Mouse (Mus musculus) hindbrain, embryonic 11.5 days (tissue): Measurements from ENCODE around the gene Tead2. TPM values are rescaled to one million over a fixed set of nuclear protein-coding genes. Genes with fewer than 3 reads are reported as not detected.

Experiments used
- ATAC-seq: fragments of 200-750 bp; cut with Nextera tagmentation; 2 replicates; pipeline ENCODE4 v1.8.0; 2017; ENCODE audit warnings: mild to moderate bottlenecking, moderate TSS enrichment, moderate library complexity; ENCODE audit not compliant: low FRiP score
- DNase-seq: peaks from one replicate; pipeline ENCODE4 v3.0.0-alpha.2; 2015; ENCODE audit warnings: low spot score
- H3K27ac ChIP-seq: fragments of 300-500 bp; sonication (generic); 2 replicates; pipeline ENCODE4 v1.5.1; 2014; ENCODE audit warnings: mild to moderate bottlenecking, low read depth, low read length
- H3K27me3 ChIP-seq: fragments of 300-500 bp; sonication (generic); 2 replicates; pipeline ENCODE4 v1.6.1; 2014; ENCODE audit warnings: mild to moderate bottlenecking, low read length, moderate library complexity, mixed read lengths; ENCODE audit not compliant: control insufficient read depth, insufficient read depth
- H3K36me3 ChIP-seq: fragments of 300-500 bp; sonication (generic); 2 replicates; pipeline ENCODE4 v1.6.1; 2014; ENCODE audit warnings: mild to moderate bottlenecking, low read length, moderate library complexity, mixed read lengths; ENCODE audit not compliant: control insufficient read depth, insufficient read depth
- H3K4me1 ChIP-seq: fragments of 300-500 bp; sonication (generic); replicated peaks from 2 replicates; pipeline ENCODE4 v1.6.1; 2014; ENCODE audit warnings: low read length, mixed read lengths; ENCODE audit not compliant: control insufficient read depth, insufficient read depth
- H3K4me2 ChIP-seq: fragments of 300-500 bp; sonication (generic); replicated peaks from 2 replicates; pipeline ENCODE4 v1.6.1; 2014; ENCODE audit warnings: mild to moderate bottlenecking, low read depth, low read length
- H3K4me3 ChIP-seq: fragments of 300-500 bp; sonication (generic); 2 replicates; pipeline ENCODE4 v1.5.1; 2014; ENCODE audit warnings: low read depth, low read length
- H3K9ac ChIP-seq: fragments of 300-500 bp; sonication (generic); 2 replicates; pipeline ENCODE4 v1.6.1; 2014; ENCODE audit warnings: low read depth, low read length
- H3K9me3 ChIP-seq: fragments of 300-500 bp; sonication (generic); 2 replicates; pipeline ENCODE4 v1.6.1; 2016; ENCODE audit warnings: low read length; ENCODE audit not compliant: control insufficient read depth
- WGBS: fragments of 180-500 bp; shearing (Covaris S2); extraction: QIAGEN DNeasy Blood & Tissue Kit; methylation state at CpG from one replicate; pipeline ENCODE4 v1.1.7; 2014; 5-methylcytosine and 5-hydroxymethylcytosine counted together
- polyA plus RNA-seq: library from polyadenylated mRNA; unstranded; fragments of >200 nt; fragmentation: Nextera tagmentation; extraction: Ambion mirVana; gene quantifications from 2 replicates; pipeline ENCODE4 v1.2.1, GENCODE M21; 2014

Gene Tead2
- polyA plus RNA-seq, 1 experiment from 2014 or later = 229 TPM

DNA sequence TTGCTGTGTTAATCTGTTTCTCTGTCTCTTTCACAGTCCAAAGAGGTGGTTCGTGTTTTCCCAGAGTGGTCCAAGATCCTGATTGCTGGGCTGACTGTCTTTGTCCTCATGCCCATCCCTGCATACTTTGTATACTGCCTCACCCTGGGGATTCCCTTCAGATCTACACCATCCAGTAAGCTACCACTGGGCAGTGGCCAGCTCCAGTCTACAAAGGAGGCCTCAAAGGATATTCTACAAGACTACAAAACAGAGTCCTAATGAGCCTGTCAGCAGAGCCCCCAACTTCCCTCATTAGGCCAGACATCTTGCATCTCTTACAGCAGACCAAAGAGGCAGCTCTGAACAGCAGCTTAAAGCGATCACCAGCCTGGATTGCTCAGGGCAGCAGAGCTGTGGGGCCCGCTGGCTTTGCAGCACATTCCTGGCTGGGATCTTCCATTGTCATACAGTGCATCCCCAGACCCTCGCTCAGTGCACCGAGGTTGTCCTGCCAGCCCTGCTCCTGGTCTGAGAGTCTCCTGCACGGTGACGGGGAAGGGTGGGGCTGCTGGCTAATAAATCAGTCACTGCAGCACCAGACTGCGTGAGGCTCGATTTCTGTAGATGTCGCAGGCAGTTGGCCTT is 57.3 kb downstream of the Tead2 start:
- no peaks in the 10 kb centered on the region for H3K36me3 ChIP-seq
- no peak overlapping the region for H3K4me2 ChIP-seq
- no peak for ATAC-seq
- H3K4me1 ChIP-seq = peaks cover 2% of the 10 kb centered on the region; the same call in 1 of the 2 replicates
- no peak overlapping the region for H3K4me3 ChIP-seq
- no peaks in the 10 kb centered on the region for H3K9me3 ChIP-seq
- H3K27me3 ChIP-seq = no peaks in the 10 kb centered on the region; the same call in 1 of the 2 replicates
- DNase-seq = no peak
- H3K9ac ChIP-seq = no peak overlapping the region
- no peak overlapping the region for H3K27ac ChIP-seq
- 66% methylated on average over 10 of the region's 10 CpGs for WGBS

DNA sequence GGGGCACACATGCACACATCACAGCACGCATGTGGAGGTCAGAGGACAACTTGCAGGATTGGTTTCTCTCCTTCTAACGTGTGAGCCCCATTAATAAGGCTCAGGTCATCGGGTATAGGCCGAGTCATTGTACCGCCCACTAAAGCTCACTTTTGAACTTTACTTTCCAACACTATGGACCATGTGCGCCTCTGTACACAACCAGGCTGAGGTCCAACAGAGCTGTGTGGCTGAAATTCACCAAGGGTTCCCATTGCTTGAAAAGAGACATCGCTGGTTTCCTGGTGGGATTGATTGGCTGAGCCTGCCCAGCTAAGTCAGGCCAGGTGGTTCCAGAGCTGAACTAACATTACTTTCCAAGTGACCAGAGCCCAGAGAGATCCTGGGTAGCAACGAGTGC is 58.1 kb downstream of the Tead2 start:
- Histone ChIP-seq H3K36me3 (no peaks in the 10 kb centered on the region), H3K4me2 (no peak overlapping the region), H3K4me1 (peaks cover 2% of the 10 kb centered on the region; the same call in 1 of the 2 replicates), H3K27me3 (no peaks in the 10 kb centered on the region; the same call in 1 of the 2 replicates), H3K27ac (no peak overlapping the region), H3K4me3 (no peak overlapping the region), H3K9me3 (no peaks in the 10 kb centered on the region), H3K9ac (no peak overlapping the region)
- ATAC-seq (no peak), DNase-seq (no peak)
- WGBS = 89% methylated on average over 8 of the region's 8 CpGs

- WGBS = 7% methylated on average over 44 of the region's 44 CpGs
- H3K27ac ChIP-seq = no peak within 1 kb of the TSS
- no peak for ATAC-seq
- H3K36me3 ChIP-seq = no peaks in the 10 kb centered on the region
- H3K9ac ChIP-seq = peak within 1 kb of the TSS; percentile 37; the same call in 1 of the 2 replicates
- peak within 1 kb of the TSS; percentile 56 for H3K4me2 ChIP-seq
- H3K9me3 ChIP-seq = no peaks in the 10 kb centered on the region
- H3K4me1 ChIP-seq = peaks cover 2% of the 10 kb centered on the region; the same call in 1 of the 2 replicates
- no peaks in the 10 kb centered on the region; the same call in 1 of the 2 replicates for H3K27me3 ChIP-seq
- peak; percentile 72 for DNase-seq
- peak within 1 kb of the TSS; percentile 28 for H3K4me3 ChIP-seq
Observed at GRCm38 (mm10) chr7:45277136-45277760, 61.7 kb downstream of the Tead2 start, which contains the start of gene Slc6a21. Slc6a21 (plus strand) TSS chr7:45277513.

Other genes starting within 250 kb of the Tead2 start
- gene Cpt1c, start 240.9 kb upstream of the Tead2 start, polyA plus RNA-seq = 23.4 and 23.5 TPM in 2 replicates
- 249 and 259 TPM in 2 replicates for gene Prmt1, start 229.2 kb upstream of the Tead2 start, polyA plus RNA-seq
- 59.6 and 63.9 TPM in 2 replicates for gene Irf3, start 218.1 kb upstream of the Tead2 start, polyA plus RNA-seq
- gene Bcl2l12, start 217.0 kb upstream of the Tead2 start, polyA plus RNA-seq = 54.2 and 56.8 TPM in 2 replicates
- gene Scaf1, start 199.4 kb upstream of the Tead2 start, polyA plus RNA-seq = 44.0 and 49.6 TPM in 2 replicates
- 21.2 and 21.6 TPM in 2 replicates for gene Rras, start 197.8 kb upstream of the Tead2 start, polyA plus RNA-seq
- 13.0 and 16.0 TPM in 2 replicates for gene Prr12, start 162.9 kb upstream of the Tead2 start, polyA plus RNA-seq
- 58.2 and 62.7 TPM in 2 replicates for gene Nosip, start 153.3 kb upstream of the Tead2 start, polyA plus RNA-seq
- 15.7 and 17.1 TPM in 2 replicates for gene Prrg2, start 153.1 kb upstream of the Tead2 start, polyA plus RNA-seq
- 134 and 149 TPM in 2 replicates for gene Rcn3, start 123.5 kb upstream of the Tead2 start, polyA plus RNA-seq
- 12.9 and 13.2 TPM in 2 replicates for gene Fcgrt, start 111.9 kb upstream of the Tead2 start, polyA plus RNA-seq
- gene Rps11, start 91.3 kb upstream of the Tead2 start, polyA plus RNA-seq = 1,346 and 1,389 TPM in 2 replicates
- 1,145 and 1,168 TPM in 2 replicates for gene Rpl13a, start 87.0 kb upstream of the Tead2 start, polyA plus RNA-seq
- 0.47 TPM in 1 of 2 replicates, not detected in the other for gene Gm45713, start 79.5 kb upstream of the Tead2 start, polyA plus RNA-seq
- gene Flt3l, start 79.3 kb upstream of the Tead2 start, polyA plus RNA-seq = 1.5 and 1.6 TPM in 2 replicates
- gene Pih1d1, start 61.5 kb upstream of the Tead2 start, polyA plus RNA-seq = 105 TPM in 2 replicates
- gene Aldh16a1, start 61.2 kb upstream of the Tead2 start, polyA plus RNA-seq = 20.8 and 28.6 TPM in 2 replicates
- 0.51 and 1.1 TPM in 2 replicates for gene Slc17a7, start 51.8 kb upstream of the Tead2 start, polyA plus RNA-seq
- gene Gfy, start 36.2 kb upstream of the Tead2 start, polyA plus RNA-seq = not detected in 2 replicates
- not detected in 2 replicates for gene Pth2, start 34.8 kb upstream of the Tead2 start, polyA plus RNA-seq
- 0.31 and 0.40 TPM in 2 replicates for gene Ccdc155, start 10.9 kb upstream of the Tead2 start, polyA plus RNA-seq
- gene Dkkl1, start 3.6 kb upstream of the Tead2 start, polyA plus RNA-seq = 1.6 and 1.7 TPM in 2 replicates
- 1.1 and 2.5 TPM in 2 replicates for gene Cd37, start 23.4 kb downstream of the Tead2 start, polyA plus RNA-seq
- 0.14 and 0.32 TPM in 2 replicates for gene Slc6a16, start 25.3 kb downstream of the Tead2 start, polyA plus RNA-seq
- gene Slc6a21, start 61.8 kb downstream of the Tead2 start, polyA plus RNA-seq = not detected in 2 replicates
- gene Trpm4, start 118.0 kb downstream of the Tead2 start, polyA plus RNA-seq = 5.2 and 6.9 TPM in 2 replicates
- gene Hrc, start 119.5 kb downstream of the Tead2 start, polyA plus RNA-seq = 0.68 and 0.77 TPM in 2 replicates
- gene Ppfia3, start 151.3 kb downstream of the Tead2 start, polyA plus RNA-seq = 8.2 and 9.5 TPM in 2 replicates
- gene Lin7b, start 154.8 kb downstream of the Tead2 start, polyA plus RNA-seq = 0.92 and 1.7 TPM in 2 replicates
- 76.5 and 114 TPM in 2 replicates for gene Snrnp70, start 180.0 kb downstream of the Tead2 start, polyA plus RNA-seq
- gene Kcna7, start 189.9 kb downstream of the Tead2 start, polyA plus RNA-seq = 0.11 TPM in 1 of 2 replicates, not detected in the other
- gene Ntf5, start 197.9 kb downstream of the Tead2 start, polyA plus RNA-seq = 0.99 and 1.2 TPM in 2 replicates
- gene Lhb, start 205.1 kb downstream of the Tead2 start, polyA plus RNA-seq = 0.47 TPM in 1 of 2 replicates, not detected in the other
- 29.2 and 30.6 TPM in 2 replicates for gene Gys1, start 219.1 kb downstream of the Tead2 start, polyA plus RNA-seq
- 168 and 178 TPM in 2 replicates for gene Ruvbl2, start 222.3 kb downstream of the Tead2 start, polyA plus RNA-seq
- 5,748 and 5,943 TPM in 2 replicates for gene Ftl1, start 244.1 kb downstream of the Tead2 start, polyA plus RNA-seq